Mouse (Mus musculus): ENCODE measurements around the gene Tmsb15b2. TPM values are rescaled to one million over a fixed set of nuclear protein-coding genes. Genes with fewer than 3 reads are reported as not detected.
"Not testable (repeated sequence)": the region's sequence is repeated elsewhere in the genome, so short reads cannot be mapped to it uniquely, and the experiment has no call there.

Tmsb15b2 gene
- polyA plus RNA-seq, 1 experiment from 2014 or later: 62.9 TPM

DNA sequence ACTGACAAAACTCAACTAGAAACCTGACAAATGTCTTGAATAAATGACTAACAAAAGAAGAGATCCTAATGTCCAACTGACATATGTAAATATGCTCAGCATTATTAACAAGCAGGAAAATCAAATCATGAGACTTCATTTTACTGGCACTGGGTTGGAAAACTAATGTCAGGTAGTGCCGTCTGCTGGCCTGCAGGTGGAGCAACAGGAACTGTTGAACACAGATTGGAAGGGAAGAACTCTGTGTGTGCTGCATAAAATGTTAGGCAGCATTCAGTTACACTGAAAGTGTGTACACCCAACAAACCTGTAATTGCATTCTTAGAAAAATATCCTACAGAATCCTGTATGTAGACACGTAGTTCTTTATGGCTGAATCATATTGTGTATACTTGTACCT lies 15.6 kb downstream of the Tmsb15b2 start:
- Histone ChIP-seq H3K9me3 (no peaks in the 10 kb centered on the region), H3K4me1 (no peaks in the 10 kb centered on the region), H3K27me3 (replicated peaks; ENCODE audit: low read depth, poor library complexity, severe bottlenecking) (no peaks in the 10 kb centered on the region), H3K4me3 (no peak overlapping the region), H3K36me3 (replicated peaks) (no peaks in the 10 kb centered on the region), H3K27ac (replicated peaks) (no peak overlapping the region)
- WGBS: 33% methylated on average over 2 of the region's 2 CpGs
- DNase-seq (ENCODE audit: low spot score): no peak

DNA sequence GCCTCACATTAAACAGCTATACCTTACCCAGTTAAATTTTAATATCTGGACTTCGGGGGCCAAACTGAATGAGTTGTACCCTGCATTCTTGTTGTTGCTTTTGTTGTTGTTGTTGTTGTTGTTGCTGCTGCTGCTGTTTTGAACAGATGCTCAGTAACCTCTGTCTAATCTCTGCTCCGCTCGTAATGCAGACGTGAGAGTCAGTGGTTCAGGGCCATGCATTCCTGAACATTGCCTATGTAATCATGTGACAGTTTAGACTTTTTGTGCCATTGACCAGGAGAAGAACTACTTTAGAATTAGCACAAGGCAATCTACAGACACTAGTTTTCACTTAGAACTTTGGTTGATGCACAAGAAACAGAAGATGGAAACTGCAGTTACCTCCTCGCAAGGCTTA lies 17.0 kb downstream of the Tmsb15b2 start:
- H3K4me3 ChIP-seq: peak overlapping the region; percentile 53
- H3K9me3 ChIP-seq; H3K36me3 ChIP-seq (replicated peaks): not testable (repeated sequence)

GRCm38 (mm10) chrX:136957583-136958279 lies 17.6 kb downstream of the Tmsb15b2 start:
- H3K4me1 ChIP-seq; H3K9me3 ChIP-seq; H3K27me3 ChIP-seq (replicated peaks; ENCODE audit: low read depth, poor library complexity, severe bottlenecking); H3K27ac ChIP-seq (replicated peaks); H3K36me3 ChIP-seq (replicated peaks): not testable (repeated sequence)
- peak; percentile 76 for DNase-seq (ENCODE audit: low spot score)
- peak overlapping the region; percentile 53 for H3K4me3 ChIP-seq
- WGBS: 30% methylated on average over 13 of the region's 13 CpGs

More for the DNA sequence above, 17.0 kb downstream of the Tmsb15b2 start:
- not testable (repeated sequence) for H3K27me3 ChIP-seq (replicated peaks; ENCODE audit: low read depth, poor library complexity, severe bottlenecking); DNase-seq (ENCODE audit: low spot score); H3K4me1 ChIP-seq; H3K27ac ChIP-seq (replicated peaks)
- WGBS: 61% methylated on average over 5 of the region's 5 CpGs

- Histone ChIP-seq H3K4me1 (no peaks in the 10 kb centered on the region), H3K36me3 (replicated peaks) (no peaks in the 10 kb centered on the region), H3K4me3 (no peak overlapping the region), H3K27ac (replicated peaks) (no peak overlapping the region), H3K27me3 (replicated peaks; ENCODE audit: low read depth, poor library complexity, severe bottlenecking) (peaks cover 4% of the 10 kb centered on the region; the same call in 1 of the 2 replicates), H3K9me3 (no peaks in the 10 kb centered on the region)
- WGBS: 51% methylated on average over 3 of the region's 3 CpGs
- DNase-seq (ENCODE audit: low spot score): no peak
Observed at GRCm38 (mm10) chrX:136937985-136938384, 37.3 kb downstream of the Tmsb15b2 start.

DNA sequence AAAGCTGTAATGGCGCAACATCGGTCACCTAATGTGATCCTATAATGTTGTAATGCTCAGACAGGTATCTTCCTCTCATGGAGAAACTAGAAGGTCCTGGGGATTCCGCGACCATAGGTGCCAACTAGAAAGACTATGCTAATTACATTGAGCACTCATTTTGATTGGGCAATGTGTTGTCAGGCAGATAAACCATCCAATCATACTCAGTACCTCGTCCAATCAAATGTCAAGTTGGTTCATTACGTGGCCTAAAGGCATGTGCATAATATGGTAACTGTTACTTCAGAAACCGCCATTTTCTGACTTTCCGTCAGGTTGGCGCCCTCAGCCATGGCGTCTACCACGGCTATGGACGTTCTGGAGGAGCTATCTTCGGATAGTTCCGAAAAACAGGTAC lies 48.3 kb downstream of the Tmsb15b2 start, which contains the start of gene H2bfm:
TSS of gene H2bfm (plus strand) at position 295 of the 400 bp plus-strand sequence.
- Histone ChIP-seq H3K36me3 (replicated peaks) (no peaks in the 10 kb centered on the region), H3K27ac (replicated peaks) (no peak within 1 kb of the TSS), H3K4me1 (no peaks in the 10 kb centered on the region), H3K27me3 (replicated peaks; ENCODE audit: low read depth, poor library complexity, severe bottlenecking) (no peaks in the 10 kb centered on the region), H3K9me3 (peaks cover 2% of the 10 kb centered on the region; the same call in 1 of the 2 replicates), H3K4me3 (no peak within 1 kb of the TSS)
- no peak for DNase-seq (ENCODE audit: low spot score)
- 89% methylated on average over 14 of the region's 14 CpGs for WGBS

- Histone ChIP-seq H3K4me1 (no peaks in the 10 kb centered on the region), H3K4me3 (no peak overlapping the region), H3K36me3 (replicated peaks) (no peaks in the 10 kb centered on the region), H3K27me3 (replicated peaks; ENCODE audit: low read depth, poor library complexity, severe bottlenecking) (no peaks in the 10 kb centered on the region), H3K27ac (replicated peaks) (no peak overlapping the region), H3K9me3 (peaks cover 2% of the 10 kb centered on the region; the same call in 1 of the 2 replicates)
- no peak for DNase-seq (ENCODE audit: low spot score)
Observed at GRCm38 (mm10) chrX:136925863-136926262, 49.4 kb downstream of the Tmsb15b2 start.

Other genes starting within 250 kb of the Tmsb15b2 start
- gene Morf4l2, start 231.8 kb downstream of the Tmsb15b2 start, polyA plus RNA-seq (2016; fragmentation: Nextera tagmentation; extraction: Ambion mirVana): 573 and 588 TPM in 2 replicates
- 0.08 TPM in 1 of 2 replicates, not detected in the other for gene Glra4, start 195.4 kb downstream of the Tmsb15b2 start, polyA plus RNA-seq (2016; fragmentation: Nextera tagmentation; extraction: Ambion mirVana)
- 11.4 and 11.7 TPM in 2 replicates for gene Plp1, start 152.8 kb downstream of the Tmsb15b2 start, polyA plus RNA-seq (2016; fragmentation: Nextera tagmentation; extraction: Ambion mirVana)
- 0.35 and 0.56 TPM in 2 replicates for gene Rab9b, start 106.7 kb downstream of the Tmsb15b2 start, polyA plus RNA-seq (2016; fragmentation: Nextera tagmentation; extraction: Ambion mirVana)
- not detected in 2 replicates for gene H2bfm, start 48.2 kb downstream of the Tmsb15b2 start, polyA plus RNA-seq (2016; fragmentation: Nextera tagmentation; extraction: Ambion mirVana)
- 4.7 and 5.7 TPM in 2 replicates for gene Tmsb15l, start 1.4 kb upstream of the Tmsb15b2 start, polyA plus RNA-seq (2016; fragmentation: Nextera tagmentation; extraction: Ambion mirVana)
- gene Tmsb15b1, start 1.4 kb upstream of the Tmsb15b2 start, polyA plus RNA-seq (2016; fragmentation: Nextera tagmentation; extraction: Ambion mirVana): 22.7 and 25.2 TPM in 2 replicates
- 32.5 and 39.2 TPM in 2 replicates for gene Zcchc18, start 17.7 kb upstream of the Tmsb15b2 start, polyA plus RNA-seq (2016; fragmentation: Nextera tagmentation; extraction: Ambion mirVana)
- 14.0 and 14.3 TPM in 2 replicates for gene Slc25a53, start 62.8 kb upstream of the Tmsb15b2 start, polyA plus RNA-seq (2016; fragmentation: Nextera tagmentation; extraction: Ambion mirVana)
- gene Fam199x, start 74.1 kb upstream of the Tmsb15b2 start, polyA plus RNA-seq (2016; fragmentation: Nextera tagmentation; extraction: Ambion mirVana): 16.6 and 16.9 TPM in 2 replicates
- not detected in 2 replicates for gene Esx1, start 146.6 kb upstream of the Tmsb15b2 start, polyA plus RNA-seq (2016; fragmentation: Nextera tagmentation; extraction: Ambion mirVana)

Measured in embryonic facial prominence, embryonic 10.5 days (tissue).